Mouse (Mus musculus): ENCODE data around the gene Aanat. TPM values are rescaled to one million over a fixed set of nuclear protein-coding genes. Genes with fewer than 3 reads are reported as not detected.

Gene Aanat
- polyA plus RNA-seq, 1 experiment from 2014 or later: not detected

- Histone ChIP-seq H3K9ac (no peak overlapping the region), H3K36me3 (no peaks in the 10 kb centered on the region), H3K27ac (no peak overlapping the region), H3K4me3 (no peak overlapping the region), H3K27me3 (no peaks in the 10 kb centered on the region), H3K4me2 (replicated peaks) (no peak overlapping the region), H3K9me3 (no peaks in the 10 kb centered on the region), H3K4me1 (peaks cover 38% of the 10 kb centered on the region)
- ATAC-seq (ENCODE audit: insufficient number of reproducible peaks, insufficient read depth, low FRiP score, low TSS enrichment): no peak
- WGBS: 91% methylated on average over 3 of the region's 3 CpGs
Observed at GRCm38 (mm10) chr11:116579280-116579679, 7.0 kb upstream of the Aanat start.

GRCm38 (mm10) chr11:116580031-116580652, 6.1 kb upstream of the Aanat start:
- no peaks in the 10 kb centered on the region for H3K27me3 ChIP-seq
- H3K27ac ChIP-seq: peak overlapping the region; percentile 88; the same call in 1 of the 2 replicates
- no peaks in the 10 kb centered on the region for H3K9me3 ChIP-seq
- peak overlapping the region; percentile 79 for H3K4me2 ChIP-seq (replicated peaks)
- no peaks in the 10 kb centered on the region for H3K36me3 ChIP-seq
- peaks cover 29% of the 10 kb centered on the region for H3K4me1 ChIP-seq
- ATAC-seq (ENCODE audit: insufficient number of reproducible peaks, insufficient read depth, low FRiP score, low TSS enrichment): no peak
- H3K9ac ChIP-seq: peak overlapping the region; percentile 94
- H3K4me3 ChIP-seq: peak overlapping the region; percentile 98
- 19% methylated on average over 10 of the region's 10 CpGs for WGBS

- H3K27me3 ChIP-seq: no peaks in the 10 kb centered on the region
- no peaks in the 10 kb centered on the region for H3K36me3 ChIP-seq
- WGBS: 1% methylated on average over 83 of the region's 91 CpGs
- H3K9ac ChIP-seq: peak overlapping the region; percentile 94
- peak overlapping the region; percentile 98 for H3K4me3 ChIP-seq
- peak; percentile 75 for ATAC-seq (ENCODE audit: insufficient number of reproducible peaks, insufficient read depth, low FRiP score, low TSS enrichment)
- peak overlapping the region; percentile 79 for H3K4me2 ChIP-seq (replicated peaks)
- H3K27ac ChIP-seq: peak overlapping the region; percentile 88
- H3K4me1 ChIP-seq: peaks cover 25% of the 10 kb centered on the region
- no peaks in the 10 kb centered on the region for H3K9me3 ChIP-seq
Observed at GRCm38 (mm10) chr11:116580711-116581375, 5.4 kb upstream of the Aanat start.

GRCm38 (mm10) chr11:116581376-116581814, 4.8 kb upstream of the Aanat start, which contains the start of gene Ube2o:
Gene Ube2o, minus strand, starts transcription at chr11:116581447.
- H3K27me3 ChIP-seq: no peaks in the 10 kb centered on the region
- peak within 1 kb of the TSS; percentile 94 for H3K9ac ChIP-seq
- 1% methylated on average over 42 of the region's 51 CpGs for WGBS
- H3K27ac ChIP-seq: peak within 1 kb of the TSS; percentile 88
- peak; percentile 69 for ATAC-seq (ENCODE audit: insufficient number of reproducible peaks, insufficient read depth, low FRiP score, low TSS enrichment)
- no peaks in the 10 kb centered on the region for H3K36me3 ChIP-seq
- H3K9me3 ChIP-seq: no peaks in the 10 kb centered on the region
- H3K4me1 ChIP-seq: peaks cover 23% of the 10 kb centered on the region
- peak within 1 kb of the TSS; percentile 79 for H3K4me2 ChIP-seq (replicated peaks)
- peak within 1 kb of the TSS; percentile 98 for H3K4me3 ChIP-seq

GRCm38 (mm10) chr11:116585682-116586081, 550 bp upstream of the Aanat start:
- ATAC-seq (ENCODE audit: insufficient number of reproducible peaks, insufficient read depth, low FRiP score, low TSS enrichment): no peak

GRCm38 (mm10) chr11:116586801-116587631, 784 bp downstream of the Aanat start:
- H3K4me3 ChIP-seq: no peak overlapping the region
- H3K9ac ChIP-seq: no peak overlapping the region

More at GRCm38 (mm10) chr11:116585682-116586081, 550 bp upstream of the Aanat start:
- Histone ChIP-seq H3K4me1 (peaks cover 11% of the 10 kb centered on the region; the same call in 1 of the 2 replicates), H3K4me2 (replicated peaks) (no peak overlapping the region), H3K9me3 (no peaks in the 10 kb centered on the region), H3K36me3 (no peaks in the 10 kb centered on the region), H3K9ac (no peak overlapping the region), H3K4me3 (no peak overlapping the region), H3K27ac (no peak overlapping the region), H3K27me3 (0 out of 2 replicates have a peak, but pooled peaks cover 8% of the 10 kb centered on the region)
- 62% methylated on average over 6 of the region's 6 CpGs for WGBS

GRCm38 (mm10) chr11:116589020-116589531, 2.8 kb downstream of the Aanat start:
- peaks cover 19% of the 10 kb centered on the region for H3K4me1 ChIP-seq
- no peak overlapping the region for H3K27ac ChIP-seq
- no peak overlapping the region for H3K4me3 ChIP-seq
- WGBS: 20% methylated on average over 14 of the region's 14 CpGs
- ATAC-seq (ENCODE audit: insufficient number of reproducible peaks, insufficient read depth, low FRiP score, low TSS enrichment): no peak
- no peaks in the 10 kb centered on the region for H3K9me3 ChIP-seq
- H3K9ac ChIP-seq: no peak overlapping the region
- H3K27me3 ChIP-seq: 0 out of 2 replicates have a peak, but pooled peaks cover 8% of the 10 kb centered on the region
- no peaks in the 10 kb centered on the region for H3K36me3 ChIP-seq
- no peak overlapping the region; the same call in 1 of the 2 replicates for H3K4me2 ChIP-seq (replicated peaks)

More at GRCm38 (mm10) chr11:116586801-116587631, 784 bp downstream of the Aanat start:
- no peak for ATAC-seq (ENCODE audit: insufficient number of reproducible peaks, insufficient read depth, low FRiP score, low TSS enrichment)
- H3K9me3 ChIP-seq: no peaks in the 10 kb centered on the region
- 20% methylated on average over 23 of the region's 23 CpGs for WGBS
- H3K36me3 ChIP-seq: no peaks in the 10 kb centered on the region
- H3K27ac ChIP-seq: no peak overlapping the region
- H3K4me1 ChIP-seq: peaks cover 11% of the 10 kb centered on the region; the same call in 1 of the 2 replicates
- 0 out of 2 replicates have a peak, but pooled peaks cover 8% of the 10 kb centered on the region for H3K27me3 ChIP-seq
- peak overlapping the region; percentile 10; the same call in 1 of the 2 replicates for H3K4me2 ChIP-seq (replicated peaks)

- no peak for ATAC-seq (ENCODE audit: insufficient number of reproducible peaks, insufficient read depth, low FRiP score, low TSS enrichment)
Observed at GRCm38 (mm10) chr11:116589574-116589973, 3.3 kb downstream of the Aanat start.

GRCm38 (mm10) chr11:116591621-116592020, 5.4 kb downstream of the Aanat start:
- H3K4me2 ChIP-seq (replicated peaks): no peak overlapping the region
- H3K4me3 ChIP-seq: no peak overlapping the region
- no peak overlapping the region for H3K9ac ChIP-seq
- ATAC-seq (ENCODE audit: insufficient number of reproducible peaks, insufficient read depth, low FRiP score, low TSS enrichment): no peak
- 82% methylated on average over 4 of the region's 4 CpGs for whole genome bisulfite sequencing
- peaks cover 16% of the 10 kb centered on the region for H3K4me1 ChIP-seq
- 0 out of 2 replicates have a peak, but pooled peaks cover 8% of the 10 kb centered on the region for H3K27me3 ChIP-seq
- H3K36me3 ChIP-seq: no peaks in the 10 kb centered on the region
- H3K9me3 ChIP-seq: no peaks in the 10 kb centered on the region
- no peak overlapping the region for H3K27ac ChIP-seq

More at GRCm38 (mm10) chr11:116589574-116589973, 3.3 kb downstream of the Aanat start:
- H3K27ac ChIP-seq: no peak overlapping the region
- H3K27me3 ChIP-seq: 0 out of 2 replicates have a peak, but pooled peaks cover 8% of the 10 kb centered on the region
- H3K4me2 ChIP-seq (replicated peaks): no peak overlapping the region; the same call in 1 of the 2 replicates
- no peak overlapping the region for H3K4me3 ChIP-seq
- no peak overlapping the region for H3K9ac ChIP-seq
- WGBS: 48% methylated on average over 8 of the region's 8 CpGs
- no peaks in the 10 kb centered on the region for H3K9me3 ChIP-seq
- H3K36me3 ChIP-seq: no peaks in the 10 kb centered on the region
- H3K4me1 ChIP-seq: peaks cover 19% of the 10 kb centered on the region

- Histone ChIP-seq H3K27me3 (0 out of 2 replicates have a peak, but pooled peaks cover 3% of the 10 kb centered on the region), H3K4me1 (peaks cover 16% of the 10 kb centered on the region), H3K27ac (no peak overlapping the region), H3K4me2 (replicated peaks) (no peak overlapping the region), H3K9ac (no peak overlapping the region), H3K9me3 (no peaks in the 10 kb centered on the region), H3K4me3 (no peak overlapping the region), H3K36me3 (no peaks in the 10 kb centered on the region)
- peak; percentile 42; the same call in 1 of the 2 replicates for ATAC-seq (ENCODE audit: insufficient number of reproducible peaks, insufficient read depth, low FRiP score, low TSS enrichment)
Observed at GRCm38 (mm10) chr11:116592428-116592827, 6.2 kb downstream of the Aanat start.

GRCm38 (mm10) chr11:116593345-116593744, 7.1 kb downstream of the Aanat start:
- 0 out of 2 replicates have a peak, but pooled peaks cover 2% of the 10 kb centered on the region for H3K27me3 ChIP-seq
- no peak for ATAC-seq (ENCODE audit: insufficient number of reproducible peaks, insufficient read depth, low FRiP score, low TSS enrichment)
- H3K36me3 ChIP-seq: no peaks in the 10 kb centered on the region
- H3K4me2 ChIP-seq (replicated peaks): no peak overlapping the region
- H3K4me3 ChIP-seq: no peak overlapping the region
- H3K9me3 ChIP-seq: no peaks in the 10 kb centered on the region
- H3K4me1 ChIP-seq: peaks cover 16% of the 10 kb centered on the region
- no peak overlapping the region for H3K27ac ChIP-seq
- no peak overlapping the region for H3K9ac ChIP-seq
- WGBS: 78% methylated on average over 4 of the region's 4 CpGs

Data from embryonic facial prominence, embryonic 12.5 days (tissue).